Mouse (Mus musculus): Measurements from ENCODE around the gene Tff1. TPM values are rescaled to one million over a fixed set of nuclear protein-coding genes. Genes with fewer than 3 reads are reported as not detected.

The Tff1 gene
- polyA plus RNA-seq, 1 experiment from 2014 or later = not detected

DNA sequence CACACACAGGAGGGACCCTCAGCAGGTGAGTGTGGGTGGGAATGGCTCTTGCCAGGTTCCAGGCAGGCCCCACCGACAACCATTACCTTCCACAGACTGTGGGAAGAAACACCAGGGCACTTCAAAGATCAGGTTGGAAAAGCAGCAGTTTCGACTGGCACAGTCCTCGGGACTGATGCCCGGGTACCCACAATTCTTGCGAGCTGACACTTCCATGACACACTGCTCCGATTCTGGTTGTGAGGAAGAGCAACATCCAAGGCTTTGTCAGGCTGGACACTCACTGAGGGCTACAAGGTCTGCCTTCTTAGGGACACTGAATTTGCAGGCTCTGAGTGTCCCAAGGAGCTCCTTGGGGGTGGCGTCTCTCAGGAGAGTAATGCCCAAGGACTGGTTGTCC, 23.0 kb downstream of the Tff1 start:
- H3K27ac ChIP-seq (ENCODE audit: low read depth, low read length) = no peak overlapping the region
- no peak for ATAC-seq
- WGBS = 91% methylated on average over 7 of the region's 7 CpGs

DNA sequence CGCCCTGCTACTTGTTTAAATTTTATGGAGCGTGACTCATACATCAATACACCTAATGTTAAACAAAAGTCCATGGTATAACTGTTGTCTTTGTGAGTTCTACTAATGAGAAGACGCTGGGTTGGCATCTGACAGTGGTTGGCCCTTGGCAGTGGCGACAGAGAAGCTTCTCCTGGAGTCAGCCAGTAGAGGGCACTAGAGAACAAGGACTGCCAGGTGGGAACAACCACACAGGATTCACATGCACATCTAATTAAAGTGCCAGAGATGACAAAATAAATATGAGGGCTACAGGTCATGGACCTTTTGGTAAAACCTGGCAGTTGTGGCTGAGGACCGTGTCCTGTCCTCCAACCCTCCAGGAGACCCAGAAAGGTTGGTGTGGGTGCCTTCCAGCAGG, 26.7 kb downstream of the Tff1 start:
- DNase-seq (ENCODE audit: low spot score) (peak; percentile 82), ATAC-seq (peak; percentile 55)
- no peaks in the 10 kb centered on the region for H3K9me3 ChIP-seq (replicated peaks; ENCODE audit: control insufficient read depth, low read length)
- no peak overlapping the region for H3K4me2 ChIP-seq (ENCODE audit: low read length)
- no peaks in the 10 kb centered on the region for H3K27me3 ChIP-seq (replicated peaks; ENCODE audit: control insufficient read depth, insufficient read depth, low read length)
- H3K4me1 ChIP-seq (ENCODE audit: control insufficient read depth, insufficient read depth, low read length) = no peaks in the 10 kb centered on the region
- no peak overlapping the region for H3K9ac ChIP-seq (ENCODE audit: low read length)
- H3K36me3 ChIP-seq (ENCODE audit: control insufficient read depth, insufficient read depth, low read length) = no peaks in the 10 kb centered on the region
- H3K4me3 ChIP-seq (ENCODE audit: low read depth, low read length) = no peak overlapping the region
- no peak overlapping the region for H3K27ac ChIP-seq (ENCODE audit: low read depth, low read length)
- 13% methylated on average over 5 of the region's 5 CpGs for WGBS

More for the DNA sequence above, 23.0 kb downstream of the Tff1 start:
- DNase-seq (ENCODE audit: low spot score) = no peak
- Histone ChIP-seq H3K9ac (ENCODE audit: low read length) (no peak overlapping the region), H3K4me1 (ENCODE audit: control insufficient read depth, insufficient read depth, low read length) (no peaks in the 10 kb centered on the region), H3K9me3 (replicated peaks; ENCODE audit: control insufficient read depth, low read length) (no peaks in the 10 kb centered on the region), H3K4me3 (ENCODE audit: low read depth, low read length) (no peak overlapping the region), H3K27me3 (replicated peaks; ENCODE audit: control insufficient read depth, insufficient read depth, low read length) (no peaks in the 10 kb centered on the region), H3K4me2 (ENCODE audit: low read length) (no peak overlapping the region), H3K36me3 (ENCODE audit: control insufficient read depth, insufficient read depth, low read length) (no peaks in the 10 kb centered on the region)

DNA sequence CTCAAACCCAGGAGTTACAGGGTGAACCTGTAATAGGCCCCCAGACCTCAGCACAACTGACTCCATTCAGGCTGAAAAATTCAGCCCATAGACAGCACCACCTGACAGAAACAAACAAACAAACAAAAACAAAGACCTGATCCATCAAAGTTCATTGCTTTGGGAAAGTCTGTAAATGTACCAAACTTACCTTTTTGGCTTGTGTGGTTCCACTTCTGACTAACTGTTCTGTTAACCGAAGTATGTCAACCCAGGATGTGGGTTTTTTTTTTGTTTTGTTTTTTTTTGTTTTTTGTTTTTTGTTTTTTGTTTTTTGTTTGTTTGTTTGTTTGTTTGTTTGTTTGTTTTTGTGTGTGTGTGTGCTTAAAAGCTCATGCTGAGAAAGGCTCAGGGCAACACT, 28.3 kb downstream of the Tff1 start:
- Histone ChIP-seq H3K4me1 (ENCODE audit: control insufficient read depth, insufficient read depth, low read length) (no peaks in the 10 kb centered on the region), H3K36me3 (ENCODE audit: control insufficient read depth, insufficient read depth, low read length) (no peaks in the 10 kb centered on the region), H3K9ac (ENCODE audit: low read length) (no peak overlapping the region), H3K4me3 (ENCODE audit: low read depth, low read length) (no peak overlapping the region), H3K9me3 (replicated peaks; ENCODE audit: control insufficient read depth, low read length) (no peaks in the 10 kb centered on the region), H3K27ac (ENCODE audit: low read depth, low read length) (no peak overlapping the region), H3K4me2 (ENCODE audit: low read length) (no peak overlapping the region), H3K27me3 (replicated peaks; ENCODE audit: control insufficient read depth, insufficient read depth, low read length) (no peaks in the 10 kb centered on the region)
- WGBS = 92% methylated on average over 1 of the region's 1 CpGs
- no peak for DNase-seq (ENCODE audit: low spot score)
- no peak for ATAC-seq

DNA sequence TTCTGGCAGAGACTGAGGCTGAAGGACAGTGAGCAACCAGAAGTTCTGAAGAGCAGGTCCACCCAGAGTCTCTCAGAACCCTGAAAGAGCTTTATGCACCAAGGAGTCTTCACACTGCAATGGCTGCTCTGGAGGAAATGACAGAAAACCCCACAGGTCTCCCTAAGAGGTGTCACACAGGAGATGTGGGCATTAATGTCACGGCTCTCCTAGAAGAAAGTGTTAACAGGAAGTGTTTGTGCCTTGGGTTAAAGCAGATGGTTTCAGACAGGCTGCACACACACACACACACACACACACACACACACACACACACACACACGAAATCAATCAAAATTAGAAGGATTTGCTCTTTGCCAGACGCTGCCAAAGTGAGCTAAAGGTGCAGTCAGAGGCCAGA, 28.8 kb downstream of the Tff1 start:
- no peak for DNase-seq (ENCODE audit: low spot score)
- Histone ChIP-seq H3K4me1 (ENCODE audit: control insufficient read depth, insufficient read depth, low read length) (no peaks in the 10 kb centered on the region), H3K36me3 (ENCODE audit: control insufficient read depth, insufficient read depth, low read length) (no peaks in the 10 kb centered on the region), H3K9ac (ENCODE audit: low read length) (no peak overlapping the region), H3K27me3 (replicated peaks; ENCODE audit: control insufficient read depth, insufficient read depth, low read length) (no peaks in the 10 kb centered on the region), H3K27ac (ENCODE audit: low read depth, low read length) (no peak overlapping the region), H3K4me2 (ENCODE audit: low read length) (no peak overlapping the region), H3K4me3 (ENCODE audit: low read depth, low read length) (no peak overlapping the region), H3K9me3 (replicated peaks; ENCODE audit: control insufficient read depth, low read length) (no peaks in the 10 kb centered on the region)
- 52% methylated on average over 3 of the region's 3 CpGs for WGBS
- no peak for ATAC-seq

DNA sequence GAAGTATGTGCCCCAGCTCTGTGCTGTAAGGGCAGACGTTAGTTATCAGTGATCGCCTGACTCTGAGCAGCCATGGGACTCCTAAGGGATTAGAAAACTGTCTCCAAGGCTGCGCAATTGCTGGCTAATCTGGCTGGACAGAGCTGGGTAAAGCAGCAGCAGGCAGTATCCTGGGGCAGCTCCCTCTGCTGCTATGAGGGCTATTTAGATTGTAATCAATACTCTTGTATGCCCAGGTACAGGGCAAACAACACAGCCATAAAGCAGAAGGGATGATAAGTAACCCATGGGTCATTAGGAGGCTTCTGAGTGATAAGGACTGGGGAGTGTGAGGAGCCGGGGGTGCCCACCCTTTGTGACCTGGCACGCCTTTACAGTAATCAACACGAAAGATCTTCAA, 30.2 kb downstream of the Tff1 start:
- H3K4me3 ChIP-seq (ENCODE audit: low read depth, low read length) = no peak overlapping the region
- WGBS = 86% methylated on average over 6 of the region's 6 CpGs

DNA sequence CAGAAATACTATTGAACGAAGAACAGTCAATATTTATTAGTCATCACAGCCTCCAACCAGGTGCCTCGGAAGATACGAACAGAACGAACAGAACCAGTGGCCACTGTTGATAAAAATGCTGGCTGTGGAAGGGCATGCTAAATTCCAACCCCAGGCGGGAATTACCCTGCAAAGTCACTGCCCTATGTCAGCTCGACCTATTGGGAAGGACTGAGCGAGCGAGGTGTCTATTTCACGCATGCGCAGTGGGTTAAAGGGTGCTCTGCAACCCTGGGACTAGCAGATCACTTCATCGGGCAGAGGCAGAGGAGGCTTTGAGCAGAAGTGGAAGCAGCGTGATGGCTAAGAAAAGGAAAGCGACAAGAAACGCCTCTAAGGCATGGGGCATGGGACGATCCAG, 31.3 kb downstream of the Tff1 start:
- 80% methylated on average over 15 of the region's 15 CpGs for WGBS

More for the DNA sequence above, 30.2 kb downstream of the Tff1 start:
- no peak for ATAC-seq
- no peak for DNase-seq (ENCODE audit: low spot score)
- Histone ChIP-seq H3K27me3 (replicated peaks; ENCODE audit: control insufficient read depth, insufficient read depth, low read length) (no peaks in the 10 kb centered on the region), H3K9me3 (replicated peaks; ENCODE audit: control insufficient read depth, low read length) (no peaks in the 10 kb centered on the region), H3K36me3 (ENCODE audit: control insufficient read depth, insufficient read depth, low read length) (no peaks in the 10 kb centered on the region), H3K4me2 (ENCODE audit: low read length) (no peak overlapping the region), H3K27ac (ENCODE audit: low read depth, low read length) (no peak overlapping the region), H3K9ac (ENCODE audit: low read length) (no peak overlapping the region), H3K4me1 (ENCODE audit: control insufficient read depth, insufficient read depth, low read length) (no peaks in the 10 kb centered on the region)

DNA sequence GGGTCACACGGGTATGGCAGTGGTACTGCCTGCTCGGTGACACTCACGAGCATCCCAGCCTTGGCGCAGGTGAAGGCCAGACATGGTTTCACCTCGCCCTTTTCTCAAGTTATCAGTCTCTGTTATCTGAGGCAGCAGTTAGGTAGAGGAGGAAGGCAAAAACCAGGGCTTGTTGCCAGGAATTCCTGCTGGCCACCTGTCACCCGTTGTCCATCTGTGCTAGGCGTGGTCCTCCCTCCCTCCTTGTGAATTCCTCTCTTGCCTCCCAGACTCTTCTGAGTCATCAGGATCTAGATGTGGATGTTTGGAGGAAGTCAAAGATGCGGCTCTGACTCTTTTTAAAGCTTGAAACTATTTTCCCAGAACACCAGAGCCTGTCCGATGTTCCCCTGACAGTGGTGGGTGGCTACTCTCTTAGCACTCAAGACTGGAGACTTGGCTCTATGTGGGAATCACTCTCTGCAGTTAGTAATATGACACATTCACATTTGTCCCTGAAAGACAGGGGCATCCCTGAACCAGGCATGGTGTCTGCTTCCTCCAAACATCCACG, 33.7 kb downstream of the Tff1 start:
- Histone ChIP-seq H3K27ac (ENCODE audit: low read depth, low read length) (no peak overlapping the region), H3K4me1 (ENCODE audit: control insufficient read depth, insufficient read depth, low read length) (no peaks in the 10 kb centered on the region), H3K4me3 (ENCODE audit: low read depth, low read length) (no peak overlapping the region), H3K36me3 (ENCODE audit: control insufficient read depth, insufficient read depth, low read length) (no peaks in the 10 kb centered on the region), H3K4me2 (ENCODE audit: low read length) (no peak overlapping the region), H3K9ac (ENCODE audit: low read length) (no peak overlapping the region), H3K9me3 (replicated peaks; ENCODE audit: control insufficient read depth, low read length) (no peaks in the 10 kb centered on the region), H3K27me3 (replicated peaks; ENCODE audit: control insufficient read depth, insufficient read depth, low read length) (no peaks in the 10 kb centered on the region)
- 86% methylated on average over 10 of the region's 10 CpGs for WGBS
- ATAC-seq = no peak
- DNase-seq (ENCODE audit: low spot score) = no peak

More for the DNA sequence above, 31.3 kb downstream of the Tff1 start:
- no peaks in the 10 kb centered on the region for H3K27me3 ChIP-seq (replicated peaks; ENCODE audit: control insufficient read depth, insufficient read depth, low read length)
- no peaks in the 10 kb centered on the region for H3K9me3 ChIP-seq (replicated peaks; ENCODE audit: control insufficient read depth, low read length)
- no peak overlapping the region for H3K9ac ChIP-seq (ENCODE audit: low read length)
- H3K4me2 ChIP-seq (ENCODE audit: low read length) = no peak overlapping the region
- no peaks in the 10 kb centered on the region for H3K4me1 ChIP-seq (ENCODE audit: control insufficient read depth, insufficient read depth, low read length)
- DNase-seq (ENCODE audit: low spot score) (no peak), ATAC-seq (no peak)
- H3K36me3 ChIP-seq (ENCODE audit: control insufficient read depth, insufficient read depth, low read length) = no peaks in the 10 kb centered on the region
- no peak overlapping the region for H3K4me3 ChIP-seq (ENCODE audit: low read depth, low read length)
- no peak overlapping the region for H3K27ac ChIP-seq (ENCODE audit: low read depth, low read length)

DNA sequence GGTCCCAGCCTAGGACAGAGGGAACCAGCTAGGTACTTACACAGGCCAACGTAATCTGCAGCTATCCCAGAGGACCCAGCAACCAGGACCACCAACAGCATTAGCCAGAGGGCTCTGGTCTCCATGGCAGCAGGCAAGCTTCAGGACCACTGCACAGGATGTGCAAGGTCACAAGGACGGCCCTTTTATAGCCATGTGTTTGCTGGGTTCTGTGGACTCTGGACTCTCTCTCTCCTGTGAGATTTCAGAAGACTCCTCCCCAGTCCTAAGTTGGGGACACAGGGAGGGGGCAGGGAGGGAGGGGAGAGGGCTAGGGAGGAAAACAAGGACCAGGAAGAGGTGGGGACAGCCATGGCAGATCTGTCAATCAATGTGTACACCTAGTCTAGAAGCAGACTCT, 35.6 kb downstream of the Tff1 start, which contains the start of gene Tff3:
TSS of gene Tff3 (minus strand) at position 195 of the 400 bp plus-strand sequence.
- no peaks in the 10 kb centered on the region for H3K27me3 ChIP-seq (replicated peaks; ENCODE audit: control insufficient read depth, insufficient read depth, low read length)
- no peak for ATAC-seq
- H3K9ac ChIP-seq (ENCODE audit: low read length) = no peak within 1 kb of the TSS
- no peaks in the 10 kb centered on the region for H3K36me3 ChIP-seq (ENCODE audit: control insufficient read depth, insufficient read depth, low read length)
- 28% methylated on average over 2 of the region's 2 CpGs for WGBS
- no peak within 1 kb of the TSS for H3K4me3 ChIP-seq (ENCODE audit: low read depth, low read length)
- DNase-seq (ENCODE audit: low spot score) = no peak
- no peak within 1 kb of the TSS for H3K4me2 ChIP-seq (ENCODE audit: low read length)
- H3K4me1 ChIP-seq (ENCODE audit: control insufficient read depth, insufficient read depth, low read length) = no peaks in the 10 kb centered on the region
- no peaks in the 10 kb centered on the region for H3K9me3 ChIP-seq (replicated peaks; ENCODE audit: control insufficient read depth, low read length)
- H3K27ac ChIP-seq (ENCODE audit: low read depth, low read length) = no peak within 1 kb of the TSS

DNA sequence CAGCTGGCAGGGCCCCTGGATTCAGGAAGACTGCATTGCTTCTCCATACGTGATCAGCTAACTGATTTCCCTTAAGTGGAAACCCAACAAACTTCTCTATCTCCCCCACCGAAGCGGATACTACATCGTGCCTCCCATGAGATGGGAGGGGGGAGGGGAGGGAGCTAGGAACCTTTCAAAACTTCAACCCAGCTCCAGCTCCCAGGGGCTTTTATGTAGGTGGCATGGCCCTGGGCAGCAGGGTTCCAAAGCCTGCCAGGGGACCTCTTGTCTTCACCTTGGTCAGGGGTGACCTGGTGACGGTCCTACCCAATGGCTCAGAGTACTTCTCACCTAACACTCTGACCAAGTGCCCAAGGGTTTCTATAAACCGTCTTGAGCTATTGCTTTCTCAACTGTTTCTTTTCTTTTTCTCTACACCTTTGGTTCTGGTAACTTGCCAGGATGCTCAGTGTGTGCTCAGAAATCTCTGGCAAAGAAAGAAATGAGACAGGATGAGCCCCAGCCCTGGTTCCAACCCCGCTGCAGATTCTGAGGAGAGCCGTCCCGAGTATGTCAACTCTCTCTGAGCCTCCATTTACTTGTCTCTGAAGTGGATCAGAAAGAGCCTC, 36.3 kb downstream of the Tff1 start:
- DNase-seq (ENCODE audit: low spot score) = no peak
- 83% methylated on average over 9 of the region's 9 CpGs for WGBS
- H3K4me1 ChIP-seq (ENCODE audit: control insufficient read depth, insufficient read depth, low read length) = no peaks in the 10 kb centered on the region

More for the DNA sequence above, 36.3 kb downstream of the Tff1 start:
- Histone ChIP-seq H3K9me3 (replicated peaks; ENCODE audit: control insufficient read depth, low read length) (no peaks in the 10 kb centered on the region), H3K4me2 (ENCODE audit: low read length) (no peak overlapping the region), H3K4me3 (ENCODE audit: low read depth, low read length) (no peak overlapping the region), H3K27me3 (replicated peaks; ENCODE audit: control insufficient read depth, insufficient read depth, low read length) (no peaks in the 10 kb centered on the region), H3K27ac (ENCODE audit: low read depth, low read length) (no peak overlapping the region), H3K36me3 (ENCODE audit: control insufficient read depth, insufficient read depth, low read length) (no peaks in the 10 kb centered on the region), H3K9ac (ENCODE audit: low read length) (no peak overlapping the region)
- ATAC-seq = no peak
